Mouse (Mus musculus): ENCODE results near the gene Rbfox3.

GRCm38 (mm10) chr11:118504180-118504454, 407.3 kb downstream of the Rbfox3 start:
- TF ChIP-seq POLR2A (IDR thresholded peaks at IDR 0.05; ENCODE audit: extremely low read depth, insufficient read depth, low read length), result no peak
- TF ChIP-seq CTCF (IDR thresholded peaks at IDR 0.05; ENCODE audit: extremely low read depth, insufficient read depth, low read length), result no peak
